Mouse (Mus musculus) thymus, postnatal 0 days (tissue): ENCODE data around the gene Spdya. TPM values are rescaled to one million over a fixed set of nuclear protein-coding genes. Genes with fewer than 3 reads are reported as not detected.
"Not testable (repeated sequence)": the region's sequence is repeated elsewhere in the genome, so short reads cannot be mapped to it uniquely, and the experiment has no call there.

Source experiments
- DNase-seq: peaks from one replicate; pipeline ENCODE4 v3.0.0-alpha.2; 2015; ENCODE audit warnings: low spot score
- polyA plus RNA-seq: library from polyadenylated mRNA; unstranded; fragments of >200 nt; fragmentation: Nextera tagmentation; extraction: Ambion mirVana; gene quantifications from 2 replicates; pipeline ENCODE4 v1.2.1, GENCODE M21; 2015

Gene Spdya
- polyA plus RNA-seq: 0.27 and 0.35 TPM in 2 replicates

GRCm38 (mm10) chr17:71551757-71552451, at the start of gene Spdya:
TSS of gene Spdya (plus strand) at chr17:71552061.
- DNase-seq: peak; percentile 67

DNA sequence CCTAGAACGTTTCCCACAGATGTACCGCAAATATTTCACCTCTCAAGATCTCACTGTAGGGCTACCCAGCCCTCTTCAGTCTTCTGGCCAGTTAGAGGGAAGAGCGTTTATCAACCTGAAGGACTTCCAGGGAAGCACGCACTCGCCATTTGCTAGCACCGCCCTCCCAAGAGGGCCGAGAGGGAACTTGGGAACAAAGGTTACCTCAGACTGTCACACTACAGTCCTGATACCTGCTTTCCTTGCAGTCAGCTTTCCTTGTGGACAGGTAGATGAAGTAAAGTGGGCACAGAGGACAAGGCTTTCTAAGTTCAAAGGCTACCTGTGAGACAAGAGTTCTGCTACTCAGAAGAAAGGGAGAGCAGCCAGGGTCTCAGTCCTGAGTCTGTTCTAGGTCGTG, 45.0 kb upstream of the Spdya start:
- DNase-seq: no peak

GRCm38 (mm10) chr17:71510297-71510696, 41.6 kb upstream of the Spdya start:
- DNase-seq: no peak

DNA sequence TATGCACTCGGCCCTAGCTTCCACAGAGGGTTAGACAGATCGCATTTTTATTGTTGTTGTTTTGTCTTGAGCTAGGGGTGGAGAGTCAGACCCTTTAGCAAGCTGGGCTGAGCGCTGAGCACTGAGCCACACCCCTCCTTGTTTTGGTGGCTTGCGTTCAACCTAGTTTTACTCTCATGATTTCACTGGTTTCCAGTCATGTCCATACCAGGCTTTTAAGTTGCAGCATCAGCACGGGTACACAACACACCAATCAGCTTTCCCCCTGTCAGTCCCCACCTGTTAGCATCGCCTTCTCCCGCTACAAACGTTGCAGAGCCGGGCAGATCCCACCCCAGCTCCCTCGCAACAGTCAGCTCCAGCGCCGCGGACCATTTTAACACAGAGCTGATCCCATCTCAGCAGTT, 25.6 kb upstream of the Spdya start:
- DNase-seq: no peak

DNA sequence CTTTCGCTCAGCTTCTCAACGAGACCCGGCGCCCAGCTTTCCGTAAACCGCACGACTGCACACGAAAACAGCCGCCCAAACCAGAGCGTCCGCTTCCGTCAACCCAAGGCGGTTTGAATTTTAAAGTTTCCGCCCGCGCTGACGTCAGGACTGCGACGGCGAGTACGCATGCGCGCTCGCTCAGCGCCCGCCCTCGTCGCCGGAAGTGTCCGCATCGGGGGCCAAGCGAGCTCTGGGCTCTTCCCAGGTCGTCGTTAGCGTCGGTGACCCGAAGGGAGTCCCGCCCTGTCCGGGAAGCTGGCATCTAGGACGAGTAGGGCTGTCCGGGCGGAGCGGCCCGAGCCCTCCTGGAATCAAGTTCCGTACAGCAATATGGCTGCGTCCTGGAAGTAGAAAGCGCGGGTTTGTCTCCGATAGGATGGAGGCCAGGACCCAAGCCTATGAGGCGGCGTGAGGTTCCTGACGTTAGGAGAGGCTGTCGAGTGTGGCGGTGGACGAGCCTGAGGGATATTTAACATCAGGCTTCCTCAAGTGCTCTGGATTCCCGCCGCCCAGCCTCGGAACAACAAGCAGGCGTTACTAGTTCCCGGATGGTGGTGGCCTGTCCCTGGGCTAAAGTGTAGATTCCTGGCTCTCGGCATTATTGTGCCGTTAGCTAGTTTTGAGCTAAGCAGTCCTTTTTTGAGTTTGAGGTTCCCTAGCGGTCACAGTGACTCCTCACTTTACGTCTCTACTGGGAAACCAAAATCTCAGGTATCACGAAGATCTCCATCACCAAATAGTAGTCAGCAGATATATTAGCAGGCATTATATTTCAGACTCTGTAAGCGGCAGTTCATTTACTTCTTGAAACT, 24.9 kb upstream of the Spdya start, which contains the start of gene Ndc80:
Ndc80 (minus strand) TSS at position 147 of the 854 bp plus-strand sequence.
- peak; percentile 94 for DNase-seq

- DNase-seq: no peak
Measured at GRCm38 (mm10) chr17:71528042-71528441, 23.8 kb upstream of the Spdya start.

DNA sequence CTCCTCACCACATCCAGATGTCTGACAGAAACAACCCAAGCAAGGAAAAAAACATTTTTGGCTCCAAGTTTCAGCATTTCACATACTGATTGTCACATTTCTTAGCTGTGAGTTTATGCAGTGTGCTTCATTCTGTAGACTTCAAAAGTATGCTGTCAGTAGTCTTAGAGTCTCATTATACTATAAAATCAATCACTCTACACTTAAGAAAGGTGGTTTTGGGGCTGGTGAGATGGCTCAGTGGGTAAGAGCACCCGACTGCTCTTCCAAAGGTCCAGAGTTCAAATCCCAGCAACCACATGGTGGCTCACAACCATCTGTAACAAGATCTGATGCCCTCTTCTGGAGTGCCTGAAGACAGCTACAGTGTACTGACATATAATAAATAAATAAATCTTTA, 16.3 kb upstream of the Spdya start:
- not testable (repeated sequence) for DNase-seq

- no peak for DNase-seq
Measured at GRCm38 (mm10) chr17:71537164-71537563, 14.7 kb upstream of the Spdya start.

DNA sequence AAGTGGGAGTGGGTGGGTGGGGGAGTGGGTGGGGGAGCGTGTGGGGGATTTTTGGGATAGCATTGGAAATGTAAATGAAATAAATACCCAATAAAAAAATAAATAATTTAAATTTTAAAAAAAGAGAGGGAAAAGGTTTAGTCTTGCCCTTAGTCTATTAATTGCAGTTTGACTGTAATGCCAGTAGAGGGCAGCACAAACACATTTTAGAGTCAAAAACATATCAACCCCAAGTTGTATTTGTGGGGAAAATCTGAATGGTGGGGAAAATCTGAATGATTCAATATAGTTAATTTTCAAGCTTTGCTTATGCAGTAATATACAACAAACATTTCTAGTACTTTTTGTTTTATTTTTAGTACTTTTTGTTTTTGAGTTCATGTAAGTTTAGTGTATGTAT, 3.3 kb upstream of the Spdya start:
- peak; percentile 10 for DNase-seq

GRCm38 (mm10) chr17:71551350-71551749, 511 bp upstream of the Spdya start:
- no peak for DNase-seq

DNA sequence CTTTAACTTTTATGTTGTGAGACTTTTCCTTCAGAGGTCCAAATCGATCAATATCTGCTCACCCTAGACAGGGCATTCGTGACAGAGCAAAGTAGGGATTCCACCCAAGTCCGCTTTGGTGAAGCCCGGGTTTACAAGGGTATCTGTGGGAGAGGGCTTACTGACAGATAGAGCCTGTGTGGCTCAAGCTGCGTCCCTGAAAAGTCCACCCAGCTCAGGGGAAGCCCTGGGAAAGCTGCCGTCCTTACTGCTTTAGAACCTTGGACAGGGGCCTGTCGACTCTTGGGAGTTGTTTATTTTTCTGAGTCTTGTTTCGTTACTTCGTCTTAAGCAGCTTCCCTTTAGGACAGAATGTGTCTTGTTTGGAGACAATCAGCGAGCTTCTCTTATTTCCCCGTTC, 1.0 kb downstream of the Spdya start:
- DNase-seq: no peak

- DNase-seq: peak; percentile 41
Measured at GRCm38 (mm10) chr17:71561631-71562030, 9.8 kb downstream of the Spdya start.

- DNase-seq: no peak
Measured at GRCm38 (mm10) chr17:71579176-71579705, 27.4 kb downstream of the Spdya start.

- no peak for DNase-seq
Measured at GRCm38 (mm10) chr17:71597881-71598658, 46.2 kb downstream of the Spdya start.

GRCm38 (mm10) chr17:71598659-71599554, 47.0 kb downstream of the Spdya start:
- peak; percentile 92 for DNase-seq

GRCm38 (mm10) chr17:71615638-71616318, 63.9 kb downstream of the Spdya start, which contains the start of gene Wdr43:
TSS of gene Wdr43 (plus strand) at chr17:71615895.
- DNase-seq: peak; percentile 97

DNA sequence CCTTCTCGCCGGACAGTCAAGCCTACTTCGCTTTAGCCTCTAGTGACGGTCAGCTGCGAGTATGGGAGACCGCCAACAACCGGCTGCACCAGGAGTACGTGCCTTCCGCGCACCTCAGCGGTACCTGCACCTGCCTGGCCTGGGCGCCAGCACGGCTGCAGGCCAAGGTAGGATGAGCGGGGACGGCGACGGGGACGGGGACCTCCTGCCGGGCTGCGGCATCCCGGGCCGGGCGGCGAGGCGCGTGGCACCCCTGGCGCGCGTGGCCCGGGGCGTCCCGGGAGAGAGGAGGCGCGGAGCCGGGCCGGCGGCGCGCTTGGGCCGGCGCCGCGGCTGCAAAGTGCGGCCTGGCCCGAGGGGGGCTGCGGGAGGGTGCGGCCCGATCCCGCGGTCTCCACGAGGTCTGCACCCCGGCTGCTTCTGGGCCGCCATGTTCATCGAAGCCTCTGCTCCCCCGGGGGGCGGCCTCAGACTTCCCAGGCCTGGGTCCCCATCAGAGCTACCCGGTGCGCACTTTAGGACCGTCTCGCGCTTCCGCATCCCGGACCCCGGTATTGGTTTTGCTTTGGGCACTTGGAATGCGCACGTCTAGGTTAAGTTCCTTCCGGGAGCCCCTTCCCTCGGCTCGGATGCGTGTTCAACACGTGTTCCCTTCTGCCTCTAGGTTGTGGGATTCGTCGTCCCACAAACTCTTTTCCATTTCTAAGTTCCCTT, 64.6 kb downstream of the Spdya start:
- DNase-seq: peak; percentile 47

DNA sequence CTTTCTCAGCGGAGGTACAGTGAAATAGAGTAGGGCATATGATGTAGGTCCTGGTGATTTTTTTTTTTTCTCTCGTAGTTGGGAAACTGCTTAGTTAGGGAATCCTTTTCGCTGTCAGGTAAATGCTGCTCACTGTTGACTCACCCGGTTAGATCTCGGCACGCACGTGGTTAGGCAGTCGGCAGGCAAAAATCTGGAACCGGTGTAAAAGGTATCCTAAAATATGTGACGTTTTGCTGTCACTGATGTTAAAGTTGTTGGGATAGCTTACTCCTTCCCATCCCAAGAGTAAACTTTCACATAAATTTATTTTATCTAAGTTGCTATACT, 65.1 kb downstream of the Spdya start:
- no peak for DNase-seq

GRCm38 (mm10) chr17:71617974-71618373, 66.1 kb downstream of the Spdya start:
- no peak for DNase-seq
